Mouse (Mus musculus) ES-E14 (cell line): ENCODE measurements at regions not wholly inside any gene's neighbourhood (a gene's known extent, or its start where the extent isn't known, plus 50 kb on each side); places are given as distances from the start of the nearest gene placed in this dataset.
A peak's percentile ranks its signal among the peaks of the same experiment; 100 is the strongest.

Experiments
- DNase-seq: peaks from one replicate; pipeline ENCODE4 v3.0.0-alpha.2; 2013; ENCODE audit warnings: low read depth, low spot score
- H3K27ac ChIP-seq: 2 replicates; pipeline ENCODE4 v1.5.1; 2012; ENCODE audit warnings: low read depth, mild to moderate bottlenecking, low read length, moderate library complexity, mixed read lengths; ENCODE audit not compliant: poor library complexity, insufficient read depth, severe bottlenecking
- H3K36me3 ChIP-seq: 2 replicates; pipeline ENCODE4 v1.6.1; 2012; ENCODE audit warnings: mild to moderate bottlenecking, low read length, moderate library complexity, mixed read lengths; ENCODE audit not compliant: control insufficient read depth, poor library complexity, insufficient read depth, severe bottlenecking
- H3K4me1 ChIP-seq, 2 experiments: fragments of 150-350 bp in 1 of 2; sonication (generic) in 1 of 2; 2 replicates each; pipeline ENCODE4 v1.6.1; 2012; ENCODE audit warnings: low read length in 2 of 2, mild to moderate bottlenecking in 1 of 2, mixed read lengths in 1 of 2; ENCODE audit not compliant: control insufficient read depth in 2 of 2, insufficient read depth in 2 of 2, poor library complexity in 1 of 2
- H3K4me3 ChIP-seq, 2 experiments: fragments of 150-350 bp in 1 of 2; sonication (generic) in 1 of 2; 2 replicates each; pipeline ENCODE4 v1.5.1; 2012; ENCODE audit warnings: low read length in 2 of 2, low read depth in 1 of 2, mild to moderate bottlenecking in 1 of 2, mixed read lengths in 1 of 2; ENCODE audit not compliant: insufficient read depth in 1 of 2, poor library complexity in 1 of 2, severe bottlenecking in 1 of 2
- H3K9ac ChIP-seq: 2 replicates; pipeline ENCODE4 v1.6.1; 2012; ENCODE audit warnings: low read depth, mild to moderate bottlenecking, low read length, mixed read lengths; ENCODE audit not compliant: poor library complexity, insufficient read depth, severe bottlenecking
- H3K9me3 ChIP-seq: fragments of 150-350 bp; sonication (generic); 2 replicates; pipeline ENCODE4 v1.6.1; 2012; ENCODE audit warnings: low read depth, mild to moderate bottlenecking, low read length; ENCODE audit not compliant: control insufficient read depth, insufficient read depth
- CHD2 ChIP-seq: IDR thresholded peaks from 2 replicates; pipeline ENCODE4 v1.6.1; 2014; ENCODE audit warnings: mild to moderate bottlenecking, low read depth, low read length, inconsistent platforms
- HCFC1 ChIP-seq: IDR thresholded peaks from 2 replicates; pipeline ENCODE4 v1.6.1; 2012; ENCODE audit warnings: low read length, inconsistent platforms, borderline replicate concordance; ENCODE audit not compliant: insufficient read depth
- MAFK ChIP-seq: IDR thresholded peaks from 2 replicates; pipeline ENCODE4 v1.6.1; 2014; ENCODE audit warnings: mild to moderate bottlenecking, low read depth, low read length, inconsistent platforms; ENCODE audit not compliant: insufficient read depth
- ZC3H11A ChIP-seq: IDR thresholded peaks from 2 replicates; pipeline ENCODE4 v1.6.1; 2012; ENCODE audit warnings: low read depth, mild to moderate bottlenecking, inconsistent platforms, low read length, borderline replicate concordance
- ZNF384 ChIP-seq: IDR thresholded peaks from 2 replicates; pipeline ENCODE4 v1.6.1; 2012; ENCODE audit warnings: low read depth, low read length, inconsistent platforms
- in situ Hi-C, 2 experiments: fragments of 600-800 bp; cut with MboI; formaldehyde crosslinking; loops; one replicate each; pipeline ENCODE4 v1.15.1; 2025; ENCODE audit warnings: low sequenced_read_pairs in 2 of 2, inconsistent platforms in 1 of 2; ENCODE audit not compliant: unreplicated experiment in 2 of 2

DNA sequence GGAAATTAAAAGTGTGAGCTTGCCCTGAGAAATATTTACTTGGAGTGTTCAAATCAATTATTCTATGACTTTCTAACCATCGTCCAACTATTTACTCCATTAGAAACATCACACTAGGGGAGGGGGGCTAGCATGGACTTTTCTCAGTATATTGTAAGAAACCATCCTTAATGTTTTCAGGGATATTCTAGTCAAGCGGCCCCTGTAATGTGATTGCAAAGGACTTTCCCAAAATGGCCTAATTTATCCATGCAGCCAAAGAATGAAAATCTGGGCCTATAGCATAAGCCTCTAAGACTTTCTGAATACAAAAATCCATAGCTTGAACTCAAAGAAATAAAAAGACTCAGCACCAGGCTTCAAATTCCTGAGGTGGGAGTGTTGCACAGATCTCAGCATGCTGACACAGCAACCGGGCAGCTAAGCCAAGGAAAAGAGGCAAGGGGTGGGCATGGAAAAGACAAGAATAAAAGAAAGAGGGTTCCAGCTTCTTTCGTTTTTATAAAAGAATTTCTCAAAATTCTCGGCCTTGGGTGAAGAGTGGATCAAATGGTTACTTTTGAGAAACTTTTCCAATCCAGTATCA is 163.6 kb upstream of the Cited2 start:
- Histone ChIP-seq H3K9ac (no peak overlapping the region), H3K36me3 (no peaks in the 10 kb centered on the region), H3K9me3 (no peaks in the 10 kb centered on the region), H3K4me3 (no peak overlapping the region), H3K4me1 (no peaks in the 10 kb centered on the region), H3K27ac (no peak overlapping the region)
- in situ Hi-C loops = no loop called here
- no peak for DNase-seq
- no peak for TF ChIP-seq ZNF384
- peak; percentile 68 for TF ChIP-seq MAFK

DNA sequence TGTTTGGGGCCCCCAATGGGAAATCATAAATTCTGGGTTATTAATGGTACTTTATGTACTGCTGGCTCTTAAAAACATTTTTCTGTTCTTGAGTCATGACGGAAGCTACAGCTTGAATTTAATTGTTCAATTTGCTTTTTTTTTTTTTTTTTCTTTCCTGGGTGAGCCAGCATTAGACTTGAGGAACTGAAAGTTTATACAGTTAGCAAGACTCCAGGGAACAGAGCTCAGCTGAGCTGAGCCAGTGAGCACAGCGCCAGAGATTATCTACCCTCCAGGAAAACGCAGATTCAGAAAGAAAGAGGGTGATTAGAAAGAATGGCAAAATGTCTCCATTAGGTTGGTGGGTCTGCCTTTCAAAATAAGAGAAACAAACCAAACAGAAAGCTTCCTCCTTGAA is 163.0 kb upstream of the Cited2 start:
- no peaks in the 10 kb centered on the region for H3K36me3 ChIP-seq
- H3K27ac ChIP-seq = no peak overlapping the region
- TF ChIP-seq ZC3H11A (no peak), ZNF384 (no peak), HCFC1 (no peak), MAFK (no peak), CHD2 (no peak)
- H3K9ac ChIP-seq = no peak overlapping the region
- in situ Hi-C loops = no loop called here
- no peak for DNase-seq
- H3K9me3 ChIP-seq = no peaks in the 10 kb centered on the region
- H3K4me3 ChIP-seq = no peak overlapping the region
- H3K4me1 ChIP-seq = no peaks in the 10 kb centered on the region

DNA sequence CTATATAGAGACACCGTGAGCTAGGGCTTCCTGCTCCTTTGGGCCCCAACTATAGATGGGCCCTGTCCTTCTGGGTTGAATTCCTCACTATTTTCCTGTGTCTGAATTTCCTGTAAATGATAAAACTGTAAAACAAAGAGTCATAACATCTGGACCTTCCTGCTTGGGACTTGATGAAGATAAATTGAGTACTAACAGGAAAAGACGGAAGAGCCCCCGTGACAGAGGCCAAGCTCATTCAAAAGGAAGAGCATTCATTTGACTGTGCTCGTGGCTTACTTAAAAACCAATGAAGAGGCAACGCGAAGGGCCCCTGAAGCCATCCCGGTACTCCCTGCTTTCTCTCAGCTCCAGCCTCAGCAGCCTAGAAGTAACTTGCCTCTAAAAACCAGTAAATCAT is 161.6 kb upstream of the Cited2 start:
- Histone ChIP-seq H3K9ac (no peak overlapping the region), H3K4me1 (no peaks in the 10 kb centered on the region), H3K36me3 (no peaks in the 10 kb centered on the region), H3K27ac (no peak overlapping the region), H3K4me3 (no peak overlapping the region), H3K9me3 (no peaks in the 10 kb centered on the region)
- in situ Hi-C loops = no loop called here
- no peak for DNase-seq
- no peak for TF ChIP-seq ZNF384
- no peak for TF ChIP-seq CHD2

DNA sequence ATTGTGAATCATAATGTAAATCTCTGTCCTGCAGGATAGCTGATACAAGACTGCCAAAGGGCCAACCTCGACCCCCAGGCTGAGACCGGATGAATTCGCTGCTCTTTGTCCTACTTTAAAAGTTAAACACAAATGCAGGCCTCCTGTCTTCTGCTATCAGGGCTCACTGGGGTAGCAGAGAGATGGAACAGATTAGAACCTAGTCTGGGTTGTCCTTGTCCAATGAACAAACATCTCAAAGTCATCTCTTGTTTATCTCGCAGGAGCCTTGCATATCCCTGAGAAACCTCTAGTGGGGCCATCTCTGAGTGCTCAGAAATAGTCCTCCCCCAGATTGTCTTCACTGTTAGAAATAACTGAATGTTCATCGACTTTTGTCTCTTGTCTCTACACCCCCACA is 161.0 kb upstream of the Cited2 start:
- Histone ChIP-seq H3K36me3 (no peaks in the 10 kb centered on the region), H3K27ac (no peak overlapping the region), H3K4me3 (no peak overlapping the region), H3K4me1 (no peaks in the 10 kb centered on the region), H3K9ac (no peak overlapping the region), H3K9me3 (no peaks in the 10 kb centered on the region)
- DNase-seq = no peak
- in situ Hi-C loops = no loop called here
- TF ChIP-seq CHD2 (no peak), ZNF384 (no peak), MAFK (no peak), HCFC1 (no peak), ZC3H11A (no peak)

DNA sequence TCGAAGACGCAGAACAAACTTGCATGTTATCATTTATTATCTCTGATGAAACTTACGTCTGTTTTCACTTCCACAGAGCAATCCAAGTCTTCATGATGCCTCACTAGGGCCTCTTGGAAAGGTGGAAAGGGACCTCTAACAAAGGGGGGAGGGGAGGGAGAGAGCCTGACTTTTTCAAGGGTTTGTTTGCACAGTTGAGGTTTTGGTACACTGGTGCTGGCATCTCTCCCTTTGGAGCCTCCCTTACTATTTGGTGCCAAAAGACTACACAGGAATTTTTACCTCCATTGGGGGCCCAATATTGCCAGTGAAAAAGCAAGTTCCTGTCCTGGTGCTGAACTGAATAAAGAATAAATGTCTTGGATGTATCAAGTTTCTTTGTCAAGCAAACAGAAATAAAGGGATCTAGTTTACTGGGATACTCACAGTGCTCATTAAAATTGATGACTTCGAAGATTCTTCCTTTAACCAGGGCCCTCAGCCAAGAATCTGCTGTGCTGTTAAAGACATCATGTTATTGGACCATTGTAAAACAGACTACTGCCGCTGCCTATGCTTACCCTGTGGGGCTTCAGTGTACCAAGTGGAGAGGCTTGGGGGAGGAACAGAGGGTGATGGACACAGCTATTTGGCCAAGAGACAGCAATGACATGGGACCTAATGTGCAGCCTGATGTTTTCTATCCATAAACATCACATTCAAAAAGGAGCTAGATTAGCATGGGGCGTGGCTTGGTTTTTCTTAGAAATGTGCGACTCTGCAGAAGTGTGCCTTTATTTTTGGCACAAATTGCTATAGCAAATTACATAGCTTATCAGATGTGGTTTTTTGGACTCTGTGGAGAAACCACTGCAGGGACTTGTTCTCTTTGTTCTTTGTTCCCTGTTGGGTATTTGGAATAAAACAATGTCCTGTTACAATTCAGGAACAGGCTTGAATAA is 160.3 kb upstream of the Cited2 start:
- TF ChIP-seq MAFK (no peak), HCFC1 (no peak), ZC3H11A (no peak), ZNF384 (no peak), CHD2 (no peak)
- Histone ChIP-seq H3K4me1 (no peaks in the 10 kb centered on the region), H3K36me3 (no peaks in the 10 kb centered on the region), H3K4me3 (no peak overlapping the region), H3K27ac (no peak overlapping the region), H3K9ac (no peak overlapping the region), H3K9me3 (no peaks in the 10 kb centered on the region)
- no peak for DNase-seq
- in situ Hi-C loops = no loop called here
